Mouse (Mus musculus) left cerebral cortex, adult 11 months (tissue): Measurements from ENCODE around the gene 2810408A11Rik.

ENCODE experiments used
- DNase-seq: peaks from one replicate; pipeline ENCODE4 v3.0.0; 2022; ENCODE audit warnings: low spot score

2810408A11Rik gene

DNA sequence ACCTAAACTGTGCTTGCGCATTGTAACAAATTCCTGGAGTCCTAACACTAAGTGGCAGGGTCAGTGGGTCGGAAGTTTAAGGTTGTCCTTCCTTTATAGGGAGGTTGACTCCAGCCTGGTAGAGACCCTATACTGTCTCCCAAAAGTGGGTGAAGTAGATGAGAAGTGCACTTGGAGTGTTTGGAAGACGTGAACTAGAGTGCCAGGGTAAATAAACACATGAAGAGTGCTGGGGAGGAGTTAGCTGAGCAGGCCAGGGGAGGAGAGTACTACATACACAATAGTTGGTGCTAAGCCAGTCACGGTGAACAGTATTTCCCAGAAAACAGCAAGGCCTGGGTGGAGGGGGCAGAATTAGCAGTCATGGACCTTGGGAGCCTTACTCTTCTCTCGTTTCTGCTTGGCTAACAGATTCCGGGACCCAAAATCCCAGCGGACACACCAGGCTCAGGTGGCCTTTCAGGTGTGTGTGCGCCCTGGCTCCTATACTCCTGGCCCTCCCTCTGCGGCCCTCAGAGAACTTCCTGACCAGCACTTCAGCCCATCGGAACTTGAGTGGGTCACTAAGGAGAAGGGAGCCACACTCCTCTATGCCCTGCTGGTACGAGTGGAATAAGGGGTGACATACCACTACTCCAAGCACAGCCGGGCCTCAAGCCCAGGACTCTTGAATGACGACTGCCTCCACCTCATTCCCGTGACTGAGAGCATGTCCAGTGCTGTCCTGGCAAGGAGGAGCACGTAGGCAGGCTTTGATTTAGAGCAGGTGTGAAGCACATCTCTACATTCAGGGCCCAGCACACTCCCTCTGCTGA, 12.1 kb upstream of the 2810408A11Rik start:
- no peak for DNase-seq

DNA sequence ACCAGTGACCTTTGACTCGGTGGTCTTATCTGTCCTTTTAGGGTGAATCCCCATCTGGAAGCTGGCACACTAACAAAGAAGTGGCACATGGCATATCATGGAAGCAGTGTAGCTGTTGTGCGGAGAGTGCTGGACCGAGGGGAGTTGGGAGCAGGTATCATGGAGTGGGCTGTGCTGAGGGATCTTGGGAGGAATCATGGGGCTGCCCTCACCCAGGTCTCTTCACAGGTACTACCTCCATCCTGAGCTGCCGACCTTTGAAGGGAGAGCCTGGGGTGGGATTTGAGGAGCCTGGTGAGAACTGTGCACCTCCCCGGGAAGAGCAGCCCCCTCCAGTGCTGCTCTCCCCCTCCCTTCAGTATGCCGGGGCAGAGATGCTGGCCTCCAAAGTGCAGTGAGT, 10.9 kb upstream of the 2810408A11Rik start:
- no peak for DNase-seq

DNA sequence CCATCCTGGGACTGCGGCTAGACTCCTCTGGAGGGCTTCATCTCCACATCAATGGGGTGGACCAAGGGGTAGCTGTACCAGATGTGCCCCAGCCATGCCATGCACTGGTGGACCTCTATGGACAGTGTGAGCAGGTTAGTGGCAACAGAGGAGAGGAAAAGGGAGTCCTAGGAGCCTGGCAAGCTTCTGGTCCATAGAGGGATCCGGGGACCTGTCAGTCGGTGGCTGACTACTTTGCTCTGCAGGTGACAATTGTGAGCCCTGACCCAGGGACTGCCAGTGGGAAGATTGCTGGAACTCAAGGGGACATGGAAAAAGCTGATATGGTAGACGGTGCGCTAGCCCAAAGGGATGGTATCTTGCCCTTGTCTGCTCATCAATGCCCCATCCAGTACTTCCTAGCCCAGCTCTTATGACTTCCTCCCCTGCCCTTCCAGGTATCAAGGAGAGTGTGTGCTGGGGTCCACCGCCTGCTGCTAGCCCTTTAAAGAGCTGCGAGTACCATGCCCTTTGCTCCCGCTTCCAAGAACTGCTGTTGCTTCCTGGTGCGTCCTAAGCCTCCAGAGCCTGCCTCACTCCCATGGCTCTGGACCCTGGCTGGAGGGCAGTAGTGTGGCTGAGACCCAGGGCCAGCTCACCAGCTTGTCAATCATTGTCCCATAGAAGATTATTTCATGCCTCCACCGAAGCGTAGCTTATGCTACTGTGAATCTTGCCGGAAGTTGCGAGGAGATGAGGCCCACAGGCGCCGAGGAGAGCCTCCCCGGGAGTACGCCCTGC, 10.2 kb upstream of the 2810408A11Rik start:
- DNase-seq, result no peak

DNA sequence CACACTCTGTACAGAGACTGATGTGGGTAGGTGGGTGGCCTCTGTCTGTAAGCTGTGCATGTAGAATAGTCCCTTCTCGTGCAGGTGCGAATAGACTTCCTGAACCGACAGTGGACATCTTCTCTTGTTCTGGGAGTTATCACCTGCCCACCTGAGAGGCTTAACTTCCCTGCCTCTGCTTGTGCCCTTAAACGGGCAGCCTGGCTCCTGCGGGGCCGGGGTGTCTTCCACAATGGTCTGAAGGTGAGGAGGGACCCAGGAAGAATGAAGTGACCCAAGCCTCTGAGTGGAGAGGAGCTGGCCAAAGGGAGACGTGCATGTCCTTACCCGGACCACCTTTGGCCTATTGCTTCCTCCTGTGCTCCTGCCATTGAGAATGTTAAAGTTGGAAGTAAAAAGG, 9.4 kb upstream of the 2810408A11Rik start:
- DNase-seq, result no peak

DNA sequence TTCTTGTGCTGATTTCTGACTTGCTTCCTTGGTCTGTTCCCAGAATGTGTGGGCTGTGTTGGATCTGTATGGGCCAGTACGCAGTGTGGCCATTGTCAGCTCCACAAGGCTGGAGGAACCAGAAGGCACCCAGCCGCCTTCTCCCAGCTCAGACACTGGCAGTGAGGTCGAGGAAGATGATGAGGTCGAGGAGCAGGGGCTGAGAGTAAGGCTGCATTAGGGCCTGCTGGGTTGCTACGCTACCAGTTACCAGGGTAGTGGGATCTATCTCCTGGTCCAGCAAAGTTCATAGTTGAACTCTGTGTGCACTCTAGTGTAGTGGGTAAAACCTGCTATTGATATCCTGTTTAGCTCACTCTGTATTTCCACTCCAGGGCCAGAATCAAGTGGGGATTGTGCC, 8.4 kb upstream of the 2810408A11Rik start:
- DNase-seq, result no peak

DNA sequence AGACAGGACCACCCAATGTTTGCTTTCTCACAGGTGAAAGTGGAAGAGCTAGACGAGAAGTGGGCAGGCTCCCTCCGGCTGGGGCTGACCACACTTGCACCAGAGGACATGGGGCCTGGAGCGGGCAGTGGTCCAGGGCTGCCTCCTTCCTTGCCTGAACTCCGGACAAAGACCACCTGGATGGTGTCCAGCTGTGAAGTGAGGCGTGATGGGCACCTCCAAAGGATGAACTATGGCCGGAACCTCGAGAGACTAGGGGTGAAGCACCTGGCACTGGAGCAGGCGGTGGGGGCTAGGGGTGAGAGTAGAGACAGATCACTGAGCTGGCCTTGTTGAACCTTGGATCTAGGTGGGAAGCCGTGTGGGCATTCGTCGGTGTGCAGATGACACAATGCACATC, 7.9 kb upstream of the 2810408A11Rik start:
- no peak for DNase-seq

GRCm38 (mm10) chr11:69904311-69904710, 3.5 kb upstream of the 2810408A11Rik start:
- no peak for DNase-seq

GRCm38 (mm10) chr11:69902972-69903371, 2.2 kb upstream of the 2810408A11Rik start:
- no peak for DNase-seq

GRCm38 (mm10) chr11:69901993-69902392, 1.2 kb upstream of the 2810408A11Rik start:
- DNase-seq, result no peak

DNA sequence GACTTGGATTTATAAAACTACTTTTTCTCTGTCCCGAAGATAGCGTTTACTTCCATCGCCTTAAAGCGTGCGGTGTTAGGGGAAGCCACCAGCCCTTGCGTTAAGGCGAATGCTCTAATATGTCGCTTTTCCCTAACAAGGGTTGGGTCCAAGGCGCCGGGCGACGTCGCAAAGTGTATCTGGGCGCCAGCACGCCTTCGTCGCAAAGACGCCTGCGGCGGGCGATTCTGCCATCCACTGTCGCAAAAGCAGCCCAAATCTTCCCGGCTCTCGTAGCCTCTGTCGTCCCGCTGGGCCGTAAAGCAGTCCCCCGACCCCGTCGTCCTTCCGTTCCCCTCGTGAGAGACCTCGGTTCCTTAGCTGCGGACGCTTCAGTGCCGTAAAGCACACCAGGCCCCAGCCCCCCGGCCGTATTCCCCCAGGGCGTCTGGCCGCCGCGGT, 639 bp upstream of the 2810408A11Rik start:
- peak; percentile 97 for DNase-seq

- no peak for DNase-seq
Measured at GRCm38 (mm10) chr11:69899870-69900269, 917 bp downstream of the 2810408A11Rik start.

DNA sequence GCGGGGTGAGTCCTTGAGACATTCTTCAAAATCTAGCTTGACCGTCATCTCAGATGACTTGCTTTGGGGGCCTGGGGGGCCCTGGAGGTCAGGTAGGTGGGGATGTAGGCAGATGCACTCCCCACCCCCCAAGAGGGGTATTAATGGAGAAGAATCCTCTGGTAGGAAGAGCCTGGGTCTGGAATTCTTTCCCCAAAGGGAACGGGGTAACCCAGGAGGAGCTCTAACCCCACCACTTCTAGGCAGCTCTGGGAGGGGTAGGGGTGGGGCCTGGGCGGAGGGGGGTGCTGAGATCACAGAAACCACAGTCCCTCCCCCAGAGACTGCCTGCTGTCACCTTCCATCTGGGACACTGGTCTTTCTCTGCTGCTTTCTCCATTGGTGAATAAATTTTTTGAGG, 5.5 kb downstream of the 2810408A11Rik start, which contains the start of gene Acap1:
Gene Acap1, minus strand, starts transcription at position 249 of the 400 bp plus-strand sequence.
- no peak for DNase-seq

GRCm38 (mm10) chr11:69894671-69895070, 6.1 kb downstream of the 2810408A11Rik start:
- no peak for DNase-seq

GRCm38 (mm10) chr11:69891482-69891881, 9.3 kb downstream of the 2810408A11Rik start:
- DNase-seq, result no peak

- no peak for DNase-seq
Measured at GRCm38 (mm10) chr11:69886907-69887635, 13.7 kb downstream of the 2810408A11Rik start.

DNA sequence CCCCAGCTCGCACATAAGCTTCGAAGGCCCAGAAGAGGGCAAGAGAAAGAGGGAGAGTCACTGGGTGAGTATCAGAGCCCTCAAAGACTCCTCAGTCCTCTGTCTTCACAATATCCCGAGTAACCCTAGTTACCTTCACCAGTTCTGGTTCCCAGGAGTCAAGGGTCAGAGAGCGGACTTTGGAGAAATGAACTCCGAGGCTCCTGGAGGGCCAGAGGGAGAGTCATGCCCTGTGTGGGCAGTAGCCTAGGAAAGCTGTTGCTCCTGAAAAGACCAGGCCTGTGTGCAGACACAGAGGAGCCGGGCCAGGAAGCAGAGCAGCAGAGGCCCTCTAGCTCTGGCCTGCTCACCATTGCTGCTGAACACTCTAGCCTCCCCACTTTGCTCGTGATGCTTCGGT, 16.1 kb downstream of the 2810408A11Rik start:
- DNase-seq, result no peak

- DNase-seq, result no peak
Measured at GRCm38 (mm10) chr11:69884240-69884639, 16.5 kb downstream of the 2810408A11Rik start.

DNA sequence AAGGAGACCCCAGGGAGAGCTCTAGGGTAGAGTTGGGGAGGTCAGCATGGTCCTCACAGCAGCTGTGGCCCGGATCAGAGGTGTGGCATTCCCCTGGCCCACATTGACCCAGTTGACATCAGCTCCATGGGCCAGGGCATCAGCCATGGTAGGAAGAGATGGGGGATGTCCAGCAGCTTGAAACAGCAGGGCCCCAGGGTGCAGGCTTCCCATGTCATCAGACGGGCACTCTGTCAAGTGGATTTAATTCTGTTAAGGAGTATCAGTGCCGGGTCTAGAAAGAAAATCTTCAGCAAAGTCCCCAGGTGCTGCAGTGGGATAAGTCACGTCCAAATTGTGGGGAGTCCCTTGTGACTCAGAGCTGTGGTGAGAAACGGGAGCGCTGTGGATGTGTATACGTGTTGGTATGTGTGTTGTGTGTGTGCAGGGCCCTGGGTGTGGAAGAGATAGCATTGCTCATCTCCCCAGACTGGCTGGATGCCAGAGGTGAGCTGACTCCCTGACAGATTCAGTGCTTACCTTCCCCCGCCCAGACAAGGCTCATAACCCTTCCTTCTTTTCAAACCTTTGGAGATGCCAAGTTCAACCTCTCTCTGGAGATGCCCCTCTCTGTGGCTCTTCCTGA, 17.1 kb downstream of the 2810408A11Rik start:
- no peak for DNase-seq

- no peak for DNase-seq
Measured at GRCm38 (mm10) chr11:69883066-69883465, 17.7 kb downstream of the 2810408A11Rik start.

DNA sequence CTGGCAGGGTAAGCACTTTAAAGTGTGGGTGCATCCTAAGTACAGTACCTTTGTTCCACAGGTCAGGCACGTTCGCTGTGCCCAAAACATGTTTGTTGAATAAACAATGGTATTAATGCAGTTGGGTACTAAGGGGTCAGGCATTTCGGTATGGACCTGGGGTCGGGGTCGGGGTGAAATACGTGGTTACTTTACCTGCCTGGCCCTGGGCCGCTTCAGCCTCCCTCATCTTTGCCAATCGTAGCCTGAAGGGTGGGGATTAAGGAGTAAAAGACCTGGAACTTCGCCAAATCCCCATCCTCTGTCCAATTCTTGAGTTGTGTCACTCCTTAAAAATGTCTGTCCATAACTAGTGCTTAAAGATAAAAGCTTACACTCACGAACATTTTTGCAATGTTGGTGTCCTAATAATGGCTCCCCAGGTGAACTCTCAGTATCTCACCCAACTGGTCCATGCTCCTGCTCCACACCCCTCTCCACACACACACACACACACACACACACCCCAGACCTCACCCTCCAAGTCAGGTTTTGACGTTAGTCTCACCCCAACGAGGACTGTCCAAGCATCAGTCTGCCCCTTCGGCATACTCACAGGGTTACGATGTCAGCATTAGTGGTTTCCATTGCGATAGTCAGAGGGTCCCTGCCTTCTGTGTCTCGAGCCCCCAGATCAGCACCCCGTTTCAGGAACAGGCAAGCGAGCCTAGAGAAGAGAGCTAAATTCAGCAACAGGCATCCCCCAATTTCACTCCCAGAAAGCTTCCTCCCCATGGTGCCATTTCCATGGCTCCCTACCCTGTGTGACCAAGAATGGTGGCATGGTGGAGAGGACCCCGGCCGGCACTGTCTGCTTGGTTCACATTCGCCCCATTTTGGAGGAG, 18.8 kb downstream of the 2810408A11Rik start:
- DNase-seq, result no peak
